Mouse (Mus musculus) ovary, adult 18-20 months (tissue): ENCODE data around the gene Nxpe5.
A peak's percentile ranks its signal among the peaks of the same experiment; 100 is the strongest.
"Not testable (repeated sequence)": the region's sequence is repeated elsewhere in the genome, so short reads cannot be mapped to it uniquely, and the experiment has no call there.

ENCODE experiments used
- DNase-seq: peaks from one replicate; pipeline ENCODE4 v3.0.0; 2022; ENCODE audit warnings: low spot score, mixed read lengths

The Nxpe5 gene

GRCm38 (mm10) chr5:138225700-138226099, at the start of gene Nxpe5:
Nxpe5 (plus strand) TSS chr5:138225898.
- DNase-seq: no peak

- DNase-seq: peak; percentile 74
Observed at GRCm38 (mm10) chr5:138186950-138187638, 38.6 kb upstream of the Nxpe5 start, which contains the start of the genes Taf6 and Cnpy4. Taf6 (minus strand) TSS chr5:138187451. Cnpy4 (plus strand) TSS chr5:138187485.

GRCm38 (mm10) chr5:138187661-138188306, 37.9 kb upstream of the Nxpe5 start:
- DNase-seq: peak; percentile 59

GRCm38 (mm10) chr5:138193771-138194727, 31.6 kb upstream of the Nxpe5 start, which contains the start of gene Mblac1:
Mblac1 (plus strand) TSS chr5:138194314.
- DNase-seq: peak; percentile 72

DNA sequence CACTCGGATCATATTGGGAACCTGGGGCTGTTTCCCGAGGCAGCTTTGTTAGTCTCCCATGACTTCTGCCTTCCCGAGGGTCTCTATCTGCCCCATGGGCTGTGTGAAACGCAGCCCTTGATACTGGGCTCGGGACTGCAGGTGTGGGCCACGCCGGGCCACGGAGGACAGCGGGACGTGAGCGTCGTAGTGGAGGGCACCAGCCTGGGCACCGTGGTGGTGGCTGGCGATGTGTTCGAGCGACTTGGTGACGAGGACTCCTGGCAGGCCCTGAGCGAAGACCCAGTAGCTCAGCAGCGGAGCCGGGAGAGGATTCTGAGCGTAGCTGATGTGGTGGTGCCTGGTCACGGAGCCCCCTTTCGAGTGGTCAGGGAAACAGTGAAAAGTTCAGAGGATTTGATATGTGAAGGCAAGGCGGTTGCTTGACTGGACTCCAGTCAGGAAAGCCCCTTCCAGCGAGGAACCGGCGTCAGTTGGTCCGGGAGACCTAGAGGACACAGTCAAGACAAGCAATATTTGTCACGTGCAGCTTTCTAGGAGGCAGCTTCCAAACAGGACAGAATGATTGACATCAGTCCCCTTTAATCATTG, 30.8 kb upstream of the Nxpe5 start:
- DNase-seq: no peak

GRCm38 (mm10) chr5:138195463-138195862, 30.2 kb upstream of the Nxpe5 start:
- DNase-seq: no peak

- DNase-seq: no peak
Observed at GRCm38 (mm10) chr5:138199576-138199975, 26.1 kb upstream of the Nxpe5 start.

DNA sequence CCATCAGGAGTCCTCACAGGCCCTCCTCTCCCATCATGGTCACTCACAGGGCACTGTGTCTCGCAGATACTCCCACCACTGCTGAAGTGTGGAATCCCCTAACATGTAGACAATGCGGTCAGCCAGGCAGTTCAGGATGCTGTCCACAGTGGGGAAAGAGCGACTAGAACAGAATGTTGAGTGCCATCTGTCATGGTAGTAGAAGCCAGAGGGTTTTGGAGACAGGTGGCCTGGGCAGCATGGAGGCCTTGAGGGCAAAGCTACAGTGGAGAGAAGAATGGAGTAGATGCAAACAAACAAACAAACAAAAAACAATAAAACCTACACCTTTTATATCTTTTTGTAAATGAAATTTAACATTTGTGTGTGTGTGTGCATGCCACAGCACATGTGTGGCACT, 23.6 kb upstream of the Nxpe5 start:
- DNase-seq: no peak

DNA sequence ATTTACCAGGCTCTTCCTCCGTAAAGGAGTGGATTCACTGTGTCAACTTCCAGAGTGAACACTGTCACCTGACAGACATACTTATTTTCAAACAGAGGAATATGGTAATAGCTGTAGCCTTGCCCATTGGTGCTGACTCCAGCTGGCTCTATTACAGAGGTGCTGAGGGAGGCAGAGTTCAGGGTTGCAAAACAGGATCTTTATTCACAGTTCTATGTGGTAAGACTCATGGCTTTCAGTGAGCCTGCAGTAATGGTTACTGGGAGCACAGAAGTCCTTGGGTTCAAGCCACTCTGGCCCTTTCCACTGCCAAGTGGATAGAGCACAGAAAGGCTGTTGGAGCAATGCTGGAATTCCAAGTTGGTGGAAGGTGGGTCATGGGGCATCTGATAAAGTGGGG, 18.4 kb upstream of the Nxpe5 start:
- DNase-seq: no peak

GRCm38 (mm10) chr5:138207873-138208272, 17.8 kb upstream of the Nxpe5 start:
- DNase-seq: no peak

DNA sequence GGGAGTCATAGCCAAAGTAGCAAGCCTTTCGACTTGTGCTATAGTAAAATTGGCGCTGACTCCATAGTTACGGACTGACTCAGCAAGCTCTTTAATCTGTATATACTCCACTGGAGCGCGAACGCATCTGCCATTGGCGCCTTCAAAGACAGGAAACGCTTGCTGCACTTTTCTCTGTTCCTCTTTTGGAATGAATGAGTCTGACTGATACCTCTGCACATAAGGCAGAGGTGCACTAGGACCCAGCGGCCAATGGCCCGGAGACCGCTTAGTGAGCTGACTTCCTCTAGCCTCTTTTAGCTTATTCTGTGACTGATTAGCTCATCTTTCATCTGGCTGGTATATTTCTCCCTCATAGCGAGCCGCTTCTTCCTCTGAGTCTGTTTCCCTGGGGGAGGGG, 9.1 kb upstream of the Nxpe5 start:
- DNase-seq: not testable (repeated sequence)

GRCm38 (mm10) chr5:138219864-138220263, 5.8 kb upstream of the Nxpe5 start:
- no peak for DNase-seq

- peak; percentile 28 for DNase-seq
Observed at GRCm38 (mm10) chr5:138222111-138222510, 3.6 kb upstream of the Nxpe5 start.

GRCm38 (mm10) chr5:138223287-138223686, 2.4 kb upstream of the Nxpe5 start:
- DNase-seq: no peak

- DNase-seq: no peak
Observed at GRCm38 (mm10) chr5:138226491-138226890, 793 bp downstream of the Nxpe5 start.

- DNase-seq: no peak
Observed at GRCm38 (mm10) chr5:138227367-138227766, 1.7 kb downstream of the Nxpe5 start.

DNA sequence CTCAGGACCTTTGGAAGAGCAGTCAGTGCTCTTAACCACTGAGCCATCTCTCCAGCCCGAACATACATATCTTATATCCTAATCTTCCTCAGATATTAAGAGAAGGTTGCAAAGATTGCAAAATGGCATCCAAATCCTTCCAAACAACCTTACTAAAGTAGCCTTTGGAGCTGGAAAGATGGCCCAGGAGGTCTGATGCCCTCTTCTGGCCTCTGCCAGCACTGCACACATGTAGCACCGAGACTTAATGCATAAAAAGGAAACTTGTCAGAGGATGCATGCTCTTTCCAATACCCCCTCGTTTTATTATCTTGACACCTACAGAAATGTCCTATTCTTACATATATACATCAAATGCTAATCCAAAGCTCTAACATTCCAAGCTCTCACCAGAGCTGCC, 2.3 kb downstream of the Nxpe5 start:
- no peak for DNase-seq

GRCm38 (mm10) chr5:138229511-138229910, 3.8 kb downstream of the Nxpe5 start:
- DNase-seq: no peak

DNA sequence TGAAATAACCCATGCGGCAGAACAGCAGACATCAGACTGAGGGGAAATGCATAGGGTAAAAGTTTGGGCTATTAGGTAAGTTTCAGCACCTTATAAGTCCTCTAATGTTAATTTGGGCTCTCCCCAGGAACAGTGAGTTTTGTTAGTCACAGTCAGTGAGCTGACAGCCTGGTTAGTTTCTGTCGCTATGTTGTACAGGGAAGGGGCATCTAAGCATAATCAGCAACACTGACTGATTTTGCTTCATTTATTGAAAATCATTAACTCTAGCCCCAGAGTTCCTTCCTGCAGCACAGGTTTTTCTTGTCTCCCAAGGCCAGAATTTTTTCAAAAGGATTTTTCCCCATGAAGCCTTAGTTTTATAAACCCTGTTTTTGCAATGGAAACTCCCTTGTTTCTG, 8.1 kb downstream of the Nxpe5 start:
- no peak for DNase-seq

DNA sequence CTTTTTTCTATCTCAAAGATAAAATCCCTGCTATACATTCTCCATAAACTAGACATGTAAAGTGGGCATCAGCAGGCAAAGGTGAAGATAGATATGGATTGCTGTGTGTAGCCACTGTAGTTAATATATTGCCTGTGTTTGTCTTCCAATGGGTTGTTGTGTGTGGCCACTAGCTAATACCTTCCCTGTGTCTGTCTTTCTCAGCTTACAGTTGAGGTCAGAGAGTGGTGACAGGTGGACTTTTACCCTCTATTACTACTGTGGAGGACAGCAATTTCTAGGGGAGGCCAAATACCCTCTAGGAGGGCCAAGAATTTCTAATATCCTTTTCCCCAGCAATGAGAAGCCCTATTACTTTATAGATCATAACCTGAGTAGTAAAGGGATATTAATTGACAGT, 8.5 kb downstream of the Nxpe5 start:
- no peak for DNase-seq

- DNase-seq: no peak
Observed at GRCm38 (mm10) chr5:138241511-138241910, 15.8 kb downstream of the Nxpe5 start.

DNA sequence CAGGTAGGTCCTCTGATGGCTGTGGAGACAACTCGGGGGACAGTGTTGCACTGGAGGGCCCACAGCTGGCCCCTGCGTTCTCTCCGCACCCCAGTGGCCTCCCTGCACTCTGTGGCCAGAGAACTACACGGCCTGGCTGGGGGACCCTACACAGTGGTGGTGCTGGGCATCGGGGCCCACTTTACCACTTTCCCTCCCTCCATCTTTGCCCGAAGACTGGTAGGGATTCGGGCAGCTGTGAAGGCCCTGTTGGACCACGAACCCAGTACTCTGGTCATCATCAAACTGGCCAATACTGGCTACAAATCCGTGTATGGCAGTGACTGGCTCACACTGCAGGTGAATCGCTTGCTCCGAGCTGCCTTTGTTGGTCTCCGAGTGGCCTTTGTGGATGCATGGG, 25.4 kb downstream of the Nxpe5 start:
- no peak for DNase-seq
